Comparison of ENCODE assay signal across 18 mouse cellular contexts in genomic region chr14:16604469-16605064, GRCm38 (mm10).
DNase-seq lines count a peak whose midpoint lies in the region; ATAC-seq lines count a peak whose summit lies in the region.
"Had no signal": no experiment of that assay in that cellular context is flagged by ENCODE, and none has a peak within 500 bp of the region (broad histone marks: within the 10 kb centered on the region; RNA-seq: fewer than 3 reads in every experiment).

No protein-coding gene starts in this region.

- no peak overlapping the region for H3K4me2 ChIP-seq in hindbrain, embryonic 16.5 days (ENCODE audit: low read length)
- no peak overlapping the region for H3K4me2 ChIP-seq in midbrain, embryonic 15.5 days
- no peak overlapping the region for H3K4me2 ChIP-seq in midbrain, embryonic 13.5 days (replicated peaks)
- H3K4me2 ChIP-seq: embryonic facial prominence, embryonic 13.5 days; stomach, embryonic 15.5 days had no signal

- H3K4me1 ChIP-seq in hindbrain, embryonic 16.5 days (ENCODE audit: control insufficient read depth, insufficient read depth, low read depth, low read length) = no peaks in the 10 kb centered on the region
- H3K4me1 ChIP-seq in hindbrain, embryonic 10.5 days (replicated peaks) = peaks cover 6% of the 10 kb centered on the region; the same call in 1 of the 2 replicates
- H3K4me1 ChIP-seq in midbrain, embryonic 15.5 days = no peaks in the 10 kb centered on the region
- H3K4me1 ChIP-seq in midbrain, embryonic 13.5 days (replicated peaks) = no peaks in the 10 kb centered on the region
- H3K4me1 ChIP-seq: midbrain, embryonic 10.5 days; stomach, embryonic 15.5 days had no signal

- no peak overlapping the region for H3K27ac ChIP-seq in hindbrain, embryonic 16.5 days (ENCODE audit: low read depth, low read length)
- H3K27ac ChIP-seq in hindbrain, embryonic 10.5 days = no peak overlapping the region
- no peak overlapping the region for H3K27ac ChIP-seq in midbrain, embryonic 15.5 days
- H3K27ac ChIP-seq in midbrain, embryonic 13.5 days = no peak overlapping the region
- H3K27ac ChIP-seq: embryonic facial prominence, embryonic 13.5 days; midbrain, embryonic 10.5 days; stomach, embryonic 15.5 days had no signal

- no peaks in the 10 kb centered on the region for H3K36me3 ChIP-seq in hindbrain, embryonic 16.5 days (ENCODE audit: control insufficient read depth, insufficient read depth, low read length)
- no peaks in the 10 kb centered on the region for H3K36me3 ChIP-seq in hindbrain, embryonic 10.5 days
- H3K36me3 ChIP-seq in midbrain, embryonic 15.5 days (replicated peaks) = no peaks in the 10 kb centered on the region
- H3K36me3 ChIP-seq in midbrain, embryonic 13.5 days = no peaks in the 10 kb centered on the region
- H3K36me3 ChIP-seq: embryonic facial prominence, embryonic 13.5 days; midbrain, embryonic 10.5 days; stomach, embryonic 15.5 days had no signal

- H3K9me3 ChIP-seq in hindbrain, embryonic 16.5 days (ENCODE audit: control insufficient read depth, low read length) = no peaks in the 10 kb centered on the region
- H3K9me3 ChIP-seq in hindbrain, embryonic 10.5 days = no peaks in the 10 kb centered on the region
- no peaks in the 10 kb centered on the region for H3K9me3 ChIP-seq in midbrain, embryonic 15.5 days
- H3K9me3 ChIP-seq in midbrain, embryonic 13.5 days = no peaks in the 10 kb centered on the region
- H3K9me3 ChIP-seq: embryonic facial prominence, embryonic 13.5 days; midbrain, embryonic 10.5 days; stomach, embryonic 15.5 days had no signal

- no peak for DNase-seq in hindbrain, embryonic 10.5 days (ENCODE audit: low spot score)
- peak; percentile 16 for DNase-seq in forelimb bud, embryonic 11.5 days (ENCODE audit: low read depth, low spot score)
- DNase-seq in lung, postnatal 25 days (ENCODE audit: low spot score) = no peak
- DNase-seq in T-cell, adult 2 months (ENCODE audit: low spot score) = no peak
- DNase-seq: B cell, adult 2 months; gastrocnemius, postnatal 25 days; kidney, adult 2 months; lung, adult 18-20 months; lung, postnatal 14 days; thymus, adult 18-20 months; thymus, postnatal 4 days had no signal

- 40% methylated on average over 8 of the region's 8 CpGs for WGBS in hindbrain, embryonic 16.5 days
- WGBS in hindbrain, embryonic 10.5 days = 61% methylated on average over 8 of the region's 8 CpGs
- WGBS in midbrain, embryonic 15.5 days = 57% methylated on average over 8 of the region's 8 CpGs
- WGBS in midbrain, embryonic 13.5 days = 61% methylated on average over 8 of the region's 8 CpGs

- peak; percentile 63 for ATAC-seq in hindbrain, embryonic 16.5 days
- peak; percentile 39; the same call in 1 of the 2 replicates for ATAC-seq in midbrain, embryonic 15.5 days (replicated peaks)
- ATAC-seq in midbrain, embryonic 13.5 days = no peak
- ATAC-seq: forebrain, embryonic 14.5 days had no signal

- no peaks in the 10 kb centered on the region for H3K27me3 ChIP-seq in hindbrain, embryonic 16.5 days (replicated peaks; ENCODE audit: control insufficient read depth, insufficient read depth, low read length)
- H3K27me3 ChIP-seq in hindbrain, embryonic 10.5 days (ENCODE audit: insufficient read depth, poor library complexity, severe bottlenecking) = no peaks in the 10 kb centered on the region
- no peaks in the 10 kb centered on the region for H3K27me3 ChIP-seq in midbrain, embryonic 15.5 days (replicated peaks)
- no peaks in the 10 kb centered on the region for H3K27me3 ChIP-seq in midbrain, embryonic 13.5 days
- H3K27me3 ChIP-seq: embryonic facial prominence, embryonic 13.5 days; stomach, embryonic 15.5 days had no signal

- no peak overlapping the region for H3K9ac ChIP-seq in hindbrain, embryonic 16.5 days (ENCODE audit: low read depth, low read length)
- no peak overlapping the region for H3K9ac ChIP-seq in midbrain, embryonic 15.5 days
- no peak overlapping the region for H3K9ac ChIP-seq in midbrain, embryonic 13.5 days (replicated peaks)
- H3K9ac ChIP-seq: embryonic facial prominence, embryonic 13.5 days; stomach, embryonic 15.5 days had no signal

- no peak overlapping the region for H3K4me3 ChIP-seq in hindbrain, embryonic 16.5 days (ENCODE audit: low read length)
- H3K4me3 ChIP-seq in hindbrain, embryonic 10.5 days = no peak overlapping the region
- H3K4me3 ChIP-seq in midbrain, embryonic 15.5 days = no peak overlapping the region
- H3K4me3 ChIP-seq in midbrain, embryonic 13.5 days (replicated peaks) = no peak overlapping the region
- H3K4me3 ChIP-seq: embryonic facial prominence, embryonic 13.5 days; midbrain, embryonic 10.5 days; stomach, embryonic 15.5 days had no signal
